Mouse (Mus musculus) liver, embryonic 14.5 days (tissue): ENCODE measurements around the gene Fdx1. TPM values are rescaled to one million over a fixed set of nuclear protein-coding genes. Genes with fewer than 3 reads are reported as not detected.

Source experiments
- ATAC-seq: fragments of 200-750 bp; cut with Nextera tagmentation; 2 replicates; pipeline ENCODE4 v1.8.0; 2017; ENCODE audit warnings: moderate number of reproducible peaks, mild to moderate bottlenecking, moderate library complexity; ENCODE audit not compliant: insufficient read depth
- DNase-seq, 3 experiments: peaks; one replicate each; pipeline ENCODE4 v3.0.0-alpha.2; 2012 to 2013; ENCODE audit warnings: low read depth in 3 of 3, low spot score in 3 of 3
- H3K27ac ChIP-seq: fragments of 300-500 bp; sonication (generic); 2 replicates; pipeline ENCODE4 v1.5.1; 2014; ENCODE audit warnings: moderate library complexity, mild to moderate bottlenecking, control low read depth, inconsistent platforms
- H3K27me3 ChIP-seq: fragments of 300-500 bp; sonication (generic); 2 replicates; pipeline ENCODE4 v1.6.1; 2014; ENCODE audit warnings: mild to moderate bottlenecking, low read length, moderate library complexity; ENCODE audit not compliant: control insufficient read depth, insufficient read depth
- H3K36me3 ChIP-seq: fragments of 300-500 bp; sonication (generic); replicated peaks from 2 replicates; pipeline ENCODE4 v1.6.1; 2014; ENCODE audit warnings: low read depth; ENCODE audit not compliant: control insufficient read depth, insufficient read depth
- H3K4me1 ChIP-seq, 2 experiments: fragments of 200-500 bp in 1 of 2; fragments of 300-500 bp in 1 of 2; sonication (generic) in 1 of 2; replicated peaks; 2 replicates each; pipeline ENCODE4 v1.6.1; 2012 to 2014; ENCODE audit warnings: antibody characterized with exemption in 1 of 2, inconsistent platforms in 1 of 2, low read length in 1 of 2; ENCODE audit not compliant: control insufficient read depth in 2 of 2, insufficient read depth in 2 of 2
- H3K4me2 ChIP-seq: fragments of 300-500 bp; sonication (generic); 2 replicates; pipeline ENCODE4 v1.6.1; 2014; ENCODE audit warnings: low read depth, mild to moderate bottlenecking, control low read depth, moderate library complexity
- H3K4me3 ChIP-seq, 2 experiments: fragments of 200-500 bp in 1 of 2; fragments of 300-500 bp in 1 of 2; sonication (generic) in 1 of 2; 2 replicates each; pipeline ENCODE4 v1.5.1; 2012 to 2014; ENCODE audit warnings: low read depth in 2 of 2, low read length in 2 of 2, mild to moderate bottlenecking in 2 of 2, control low read depth in 1 of 2, inconsistent platforms in 1 of 2, moderate library complexity in 1 of 2; ENCODE audit not compliant: insufficient read depth in 1 of 2
- H3K9ac ChIP-seq: fragments of 300-500 bp; sonication (generic); replicated peaks from 2 replicates; pipeline ENCODE4 v1.6.1; 2014; ENCODE audit warnings: mild to moderate bottlenecking, control low read depth, moderate library complexity
- H3K9me3 ChIP-seq: fragments of 300-500 bp; sonication (generic); 2 replicates; pipeline ENCODE4 v1.6.1; 2016; ENCODE audit warnings: low read length, mixed read lengths; ENCODE audit not compliant: control insufficient read depth
- CTCF ChIP-seq: IDR thresholded peaks from 2 replicates; pipeline ENCODE4 v1.5.1; 2016; ENCODE audit warnings: antibody characterized with exemption, low read depth, control low read depth
- EP300 ChIP-seq: IDR thresholded peaks from 2 replicates; pipeline ENCODE4 v1.6.1; 2016; ENCODE audit warnings: antibody characterized with exemption, low read depth
- WGBS: fragments of 180-500 bp; shearing (Covaris S2); extraction: QIAGEN DNeasy Blood & Tissue Kit; methylation state at CpG from one replicate; pipeline ENCODE4 v1.1.7; 2014; ENCODE audit not compliant: insufficient replicate concordance; 5-methylcytosine and 5-hydroxymethylcytosine counted together
- polyA plus RNA-seq, 2 experiments: library from polyadenylated mRNA; depleted of rRNA in 1 of 2; stranded (reverse) in 1 of 2; unstranded in 1 of 2; fragments of >200 nt; fragmentation: Nextera tagmentation in 1 of 2; extraction: Ambion mirVana in 1 of 2; gene quantifications; 2 replicates each; pipeline versions ENCODE4 v1.2.1 to v1.2.3; 2012 to 2014

Gene Fdx1
- polyA plus RNA-seq, 2 experiments, result 12.0 to 36.4 TPM

GRCm38 (mm10) chr9:51978545-51979259 lies 15.3 kb upstream of the Fdx1 start:
- Histone ChIP-seq H3K9ac (no peak overlapping the region), H3K36me3 (no peaks in the 10 kb centered on the region), H3K4me2 (no peak overlapping the region), H3K4me3 (no peak overlapping the region), H3K9me3 (no peaks in the 10 kb centered on the region), H3K4me1 (no peaks in the 10 kb centered on the region), H3K27ac (no peak overlapping the region), H3K27me3 (no peaks in the 10 kb centered on the region)
- no peak for DNase-seq
- TF ChIP-seq CTCF, result no peak
- no peak for TF ChIP-seq EP300
- WGBS, result 72% methylated on average over 6 of the region's 6 CpGs
- ATAC-seq, result no peak

GRCm38 (mm10) chr9:51977439-51978000 lies 14.2 kb upstream of the Fdx1 start:
- DNase-seq (peak; percentile 18 to 49 (median 24)), ATAC-seq (peak; percentile 39; the same call in 1 of the 2 replicates)
- no peak overlapping the region for H3K27ac ChIP-seq
- 37% methylated on average over 5 of the region's 5 CpGs for WGBS
- H3K9me3 ChIP-seq, result no peaks in the 10 kb centered on the region
- TF ChIP-seq CTCF (peak; percentile 82), EP300 (no peak)
- no peaks in the 10 kb centered on the region for H3K4me1 ChIP-seq
- no peaks in the 10 kb centered on the region for H3K36me3 ChIP-seq
- H3K4me2 ChIP-seq, result no peak overlapping the region
- no peak overlapping the region for H3K9ac ChIP-seq
- H3K4me3 ChIP-seq, result no peak overlapping the region
- H3K27me3 ChIP-seq, result no peaks in the 10 kb centered on the region

GRCm38 (mm10) chr9:51974871-51975270 lies 11.5 kb upstream of the Fdx1 start:
- TF ChIP-seq EP300, result no peak
- no peak for TF ChIP-seq CTCF
- DNase-seq (no peak), ATAC-seq (no peak)
- H3K27ac ChIP-seq, result no peak overlapping the region
- no peaks in the 10 kb centered on the region for H3K27me3 ChIP-seq
- no peaks in the 10 kb centered on the region for H3K4me1 ChIP-seq
- no peaks in the 10 kb centered on the region for H3K9me3 ChIP-seq
- no peak overlapping the region for H3K4me3 ChIP-seq
- no peak overlapping the region for H3K9ac ChIP-seq
- 40% methylated on average over 4 of the region's 4 CpGs for WGBS
- no peaks in the 10 kb centered on the region for H3K36me3 ChIP-seq
- no peak overlapping the region for H3K4me2 ChIP-seq

GRCm38 (mm10) chr9:51973846-51974245 lies 10.5 kb upstream of the Fdx1 start:
- no peak overlapping the region for H3K27ac ChIP-seq
- no peak overlapping the region for H3K4me3 ChIP-seq
- no peaks in the 10 kb centered on the region for H3K9me3 ChIP-seq
- no peak for DNase-seq
- WGBS, result 19% methylated on average over 3 of the region's 3 CpGs
- no peaks in the 10 kb centered on the region for H3K27me3 ChIP-seq
- no peaks in the 10 kb centered on the region for H3K4me1 ChIP-seq
- TF ChIP-seq EP300 (no peak), CTCF (no peak)
- H3K9ac ChIP-seq, result no peak overlapping the region
- no peak for ATAC-seq
- H3K4me2 ChIP-seq, result no peak overlapping the region
- H3K36me3 ChIP-seq, result no peaks in the 10 kb centered on the region

- H3K36me3 ChIP-seq, result no peaks in the 10 kb centered on the region
- no peak for DNase-seq
- no peaks in the 10 kb centered on the region for H3K9me3 ChIP-seq
- H3K4me1 ChIP-seq, result no peaks in the 10 kb centered on the region
- TF ChIP-seq CTCF (peak; percentile 54), EP300 (no peak)
- H3K4me3 ChIP-seq, result no peak overlapping the region
- H3K27me3 ChIP-seq, result no peaks in the 10 kb centered on the region
- H3K27ac ChIP-seq, result no peak overlapping the region
- no peak overlapping the region for H3K4me2 ChIP-seq
- no peak for ATAC-seq
- no peak overlapping the region for H3K9ac ChIP-seq
Measured at GRCm38 (mm10) chr9:51966373-51966772, 3.0 kb upstream of the Fdx1 start.
